Mouse (Mus musculus) brain, embryonic 14.5 days (tissue): ENCODE measurements around the gene Zfp512. TPM values are rescaled to one million over a fixed set of nuclear protein-coding genes. Genes with fewer than 3 reads are reported as not detected.
A peak's percentile ranks its signal among the peaks of the same experiment; 100 is the strongest.
"Not testable (repeated sequence)": the region's sequence is repeated elsewhere in the genome, so short reads cannot be mapped to it uniquely, and the experiment has no call there.

ENCODE experiments used
- DNase-seq: peaks from one replicate; pipeline ENCODE4 v3.0.0-alpha.2; 2011; ENCODE audit warnings: low read depth
- CTCF ChIP-seq: fragments of 200-500 bp; IDR thresholded peaks from 2 replicates; pipeline ENCODE4 v1.5.1; 2012; ENCODE audit warnings: inconsistent platforms, mild to moderate bottlenecking, moderate library complexity, borderline replicate concordance; ENCODE audit not compliant: insufficient read depth, insufficient read length; ENCODE audit errors: extremely low read depth
- POLR2A ChIP-seq: fragments of 200-500 bp; IDR thresholded peaks from 2 replicates; pipeline ENCODE4 v1.6.1; 2012; ENCODE audit warnings: mild to moderate bottlenecking, inconsistent platforms, borderline replicate concordance; ENCODE audit not compliant: poor library complexity, insufficient read depth, insufficient read length, severe bottlenecking; ENCODE audit errors: extremely low read depth
- polyA plus RNA-seq: library from polyadenylated mRNA; depleted of rRNA; stranded (reverse); fragments of >200 nt; gene quantifications from 2 replicates; pipeline ENCODE4 v1.2.3, GENCODE M21; 2012; rRNA removed

The Zfp512 gene
- polyA plus RNA-seq, 1 experiment: 90.4 TPM

- no peak for TF ChIP-seq POLR2A
- no peak for TF ChIP-seq CTCF
- DNase-seq: no peak
Measured at GRCm38 (mm10) chr5:31492031-31492430, 39.8 kb downstream of the Zfp512 start.

- DNase-seq: peak; percentile 97
Measured at GRCm38 (mm10) chr5:31494513-31495297, 42.5 kb downstream of the Zfp512 start, which contains the start of gene Gpn1. TSS of gene Gpn1 (plus strand) at chr5:31494741.

GRCm38 (mm10) chr5:31504843-31505242, 52.6 kb downstream of the Zfp512 start:
- TF ChIP-seq POLR2A (no peak), CTCF (no peak)
- DNase-seq: no peak

More at GRCm38 (mm10) chr5:31494513-31495297, 42.5 kb downstream of the Zfp512 start, which contains the start of gene Gpn1:
- no peak for TF ChIP-seq CTCF
- TF ChIP-seq POLR2A: peak; percentile 36; the same call in 1 of the 2 replicates

- no peak for DNase-seq
- TF ChIP-seq POLR2A: no peak
- no peak for TF ChIP-seq CTCF
Measured at GRCm38 (mm10) chr5:31512481-31512880, 60.2 kb downstream of the Zfp512 start.

GRCm38 (mm10) chr5:31520556-31520955, 68.3 kb downstream of the Zfp512 start:
- DNase-seq: no peak
- TF ChIP-seq CTCF (no peak), POLR2A (no peak)

GRCm38 (mm10) chr5:31526354-31527116, 74.3 kb downstream of the Zfp512 start, which contains the start of gene Slc4a1ap:
TSS of gene Slc4a1ap (plus strand) at chr5:31526995.
- TF ChIP-seq POLR2A (peak; percentile 10; the same call in 1 of the 2 replicates), CTCF (no peak)
- peak; percentile 94 for DNase-seq

- no peak for DNase-seq
- TF ChIP-seq POLR2A (no peak), CTCF (no peak)
Measured at GRCm38 (mm10) chr5:31527117-31527680, 75.0 kb downstream of the Zfp512 start.

- DNase-seq: not testable (repeated sequence)
Measured at GRCm38 (mm10) chr5:31527707-31528106, 75.5 kb downstream of the Zfp512 start, which contains the start of gene Supt7l. TSS of gene Supt7l (minus strand) at chr5:31527807.

GRCm38 (mm10) chr5:31528560-31528959, 76.3 kb downstream of the Zfp512 start:
- DNase-seq: no peak

More at GRCm38 (mm10) chr5:31528560-31528959, 76.3 kb downstream of the Zfp512 start:
- TF ChIP-seq POLR2A (no peak), CTCF (no peak)

Other genes with a start within 250 kb of the Zfp512 start
- 143 and 192 TPM in 2 replicates for gene Ppm1g, start 231.7 kb upstream of the Zfp512 start, polyA plus RNA-seq
- gene Nrbp1, start 211.6 kb upstream of the Zfp512 start, polyA plus RNA-seq: 143 and 175 TPM in 2 replicates
- gene Gm9970, start 211.2 kb upstream of the Zfp512 start, polyA plus RNA-seq: 0.15 TPM in 1 of 2 replicates, not detected in the other
- gene Krtcap3, start 200.7 kb upstream of the Zfp512 start, polyA plus RNA-seq: 3.4 and 6.4 TPM in 2 replicates
- gene Ift172, start 161.3 kb upstream of the Zfp512 start, polyA plus RNA-seq: 48.2 and 51.9 TPM in 2 replicates
- 149 and 214 TPM in 2 replicates for gene Fndc4, start 156.4 kb upstream of the Zfp512 start, polyA plus RNA-seq
- gene Gckr, start 155.0 kb upstream of the Zfp512 start, polyA plus RNA-seq: 0.77 and 0.86 TPM in 2 replicates
- gene 4930548H24Rik, start 33.3 kb downstream of the Zfp512 start, polyA plus RNA-seq: 0.03 and 0.10 TPM in 2 replicates
- gene Gpn1, start 42.3 kb downstream of the Zfp512 start, polyA plus RNA-seq: 35.0 and 40.6 TPM in 2 replicates
- 19.4 and 22.6 TPM in 2 replicates for gene Slc4a1ap, start 74.6 kb downstream of the Zfp512 start, polyA plus RNA-seq
- 17.2 and 22.2 TPM in 2 replicates for gene Supt7l, start 75.4 kb downstream of the Zfp512 start, polyA plus RNA-seq
- 71.0 and 82.5 TPM in 2 replicates for gene Mrpl33, start 144.5 kb downstream of the Zfp512 start, polyA plus RNA-seq
- 0.95 and 1.5 TPM in 2 replicates for gene Rbks, start 245.2 kb downstream of the Zfp512 start, polyA plus RNA-seq
- 31.5 and 33.3 TPM in 2 replicates for gene Babam2, start 245.3 kb downstream of the Zfp512 start, polyA plus RNA-seq